Mouse (Mus musculus): ENCODE results near the gene Ring1.

Ring1 gene

DNA sequence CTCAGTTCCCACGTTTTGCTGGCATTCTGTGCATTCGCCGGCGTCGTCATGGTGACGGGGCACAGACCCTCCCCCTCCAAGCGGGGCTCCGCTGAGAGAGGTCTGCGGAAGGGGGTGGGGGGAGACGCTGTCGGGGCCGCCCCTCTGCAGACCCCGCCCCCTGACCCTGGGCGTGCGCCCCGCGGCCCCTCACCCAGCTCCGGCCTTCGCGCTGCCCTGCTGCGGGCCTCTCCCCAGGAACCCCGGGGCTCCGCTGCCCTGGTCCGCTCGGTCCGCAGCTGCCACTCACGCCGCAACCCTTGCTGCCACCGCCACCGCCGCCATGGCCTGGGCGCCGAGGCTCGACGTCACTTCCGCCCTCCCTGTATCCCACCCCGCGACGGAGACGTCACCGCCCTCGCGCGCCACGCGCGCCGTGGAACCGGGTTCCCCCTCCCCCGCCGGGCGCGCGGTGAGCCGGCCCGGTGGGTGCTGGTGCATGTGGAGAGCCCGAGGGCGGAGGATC, at the start of gene Ring1:
Gene Ring1, minus strand, starts transcription at position 364 of the 505 bp plus-strand sequence.
- peak; percentile 81 for DNase-seq (ENCODE audit: low spot score)

DNA sequence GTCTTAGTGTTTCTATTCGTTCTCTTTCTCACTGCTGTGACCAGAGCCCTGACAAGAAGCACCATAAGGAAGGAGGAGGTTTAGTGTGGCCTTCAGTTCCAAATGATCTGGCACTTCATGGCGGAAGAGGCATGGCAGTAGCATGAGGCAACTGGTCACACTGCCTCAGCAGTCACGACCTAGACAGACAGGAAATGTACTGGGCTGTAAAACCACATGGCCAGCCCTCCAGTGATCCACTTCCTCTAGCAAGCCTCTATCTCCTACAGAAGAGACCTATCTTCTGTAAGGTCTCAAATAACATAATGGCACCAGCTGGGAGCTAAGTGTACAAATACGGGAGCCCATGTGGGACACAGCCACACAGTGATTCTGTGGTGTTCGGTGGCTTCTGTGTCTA, 47.6 kb upstream of the Ring1 start:
- no peak for DNase-seq (ENCODE audit: low spot score)

DNA sequence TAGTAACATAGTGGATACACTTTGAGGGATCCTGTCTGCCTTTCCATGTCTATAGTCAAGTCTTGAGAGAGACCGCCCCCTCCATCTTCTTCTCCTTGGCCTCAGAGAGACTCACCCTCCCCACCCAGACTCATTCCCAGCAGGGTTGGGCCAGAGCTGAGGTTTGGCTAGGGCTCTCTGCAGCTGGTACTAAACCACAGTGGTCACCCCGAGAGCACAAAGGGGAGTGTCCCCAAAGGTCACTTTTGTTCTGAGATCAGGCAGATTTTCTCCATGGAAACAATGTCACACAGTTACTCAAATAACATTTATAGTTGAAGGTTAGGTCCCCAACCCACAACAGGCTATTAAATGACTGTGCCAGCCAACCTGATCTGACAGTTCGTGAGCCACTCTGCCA, 44.4 kb upstream of the Ring1 start:
- DNase-seq (ENCODE audit: low spot score) = no peak

DNA sequence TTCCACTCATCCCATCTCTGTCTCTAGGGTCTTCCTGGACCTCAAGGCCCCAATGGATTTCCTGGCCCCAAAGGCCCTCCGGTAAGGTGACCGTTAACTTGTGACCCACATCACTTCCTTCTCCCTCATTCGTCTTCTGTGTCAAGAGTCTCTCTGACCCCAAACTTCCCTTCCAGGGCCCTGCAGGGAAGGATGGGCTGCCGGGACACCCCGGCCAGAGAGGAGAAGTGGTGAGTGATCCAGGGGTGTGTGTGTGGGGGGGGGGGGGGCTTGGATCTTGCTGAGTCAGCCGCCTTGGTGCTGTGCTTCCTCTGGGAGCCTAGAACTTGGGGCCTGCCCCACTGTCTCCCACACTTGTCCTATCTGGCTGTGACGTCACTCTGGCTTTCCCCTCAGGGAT, 32.7 kb upstream of the Ring1 start:
- no peak for DNase-seq (ENCODE audit: low spot score)

DNA sequence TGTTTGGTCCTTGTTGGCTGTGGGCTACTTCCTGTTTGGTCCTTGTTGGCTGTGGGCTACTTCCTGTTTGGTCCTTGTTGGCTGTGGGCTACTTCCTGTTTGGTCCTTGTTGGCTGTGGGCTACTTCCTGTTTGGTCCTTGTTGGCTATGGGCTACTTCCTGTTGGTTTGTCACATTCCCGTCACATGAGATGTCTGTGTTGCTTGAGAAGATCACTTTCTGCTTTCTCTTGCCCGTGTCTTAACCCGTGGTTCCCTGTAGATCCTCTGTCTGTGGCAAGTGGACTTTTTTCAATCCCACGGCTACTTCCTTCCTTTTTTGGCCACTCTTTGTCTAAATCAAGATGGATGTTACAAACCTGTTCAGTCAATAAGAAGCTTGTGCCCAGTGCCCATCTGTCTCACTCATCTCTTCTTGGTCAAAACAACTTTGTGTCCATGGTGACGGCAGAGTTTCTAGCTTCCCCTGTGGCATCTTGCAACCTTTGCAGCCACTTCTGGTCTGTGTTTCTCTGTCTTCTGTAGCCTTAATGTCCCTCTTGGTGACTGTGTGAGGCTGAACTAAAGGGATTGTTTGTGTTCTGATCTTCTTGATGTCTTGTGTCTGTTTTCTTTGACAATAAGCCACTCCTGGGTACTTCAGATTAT, 23.0 kb upstream of the Ring1 start:
- DNase-seq (ENCODE audit: low spot score) = no peak

DNA sequence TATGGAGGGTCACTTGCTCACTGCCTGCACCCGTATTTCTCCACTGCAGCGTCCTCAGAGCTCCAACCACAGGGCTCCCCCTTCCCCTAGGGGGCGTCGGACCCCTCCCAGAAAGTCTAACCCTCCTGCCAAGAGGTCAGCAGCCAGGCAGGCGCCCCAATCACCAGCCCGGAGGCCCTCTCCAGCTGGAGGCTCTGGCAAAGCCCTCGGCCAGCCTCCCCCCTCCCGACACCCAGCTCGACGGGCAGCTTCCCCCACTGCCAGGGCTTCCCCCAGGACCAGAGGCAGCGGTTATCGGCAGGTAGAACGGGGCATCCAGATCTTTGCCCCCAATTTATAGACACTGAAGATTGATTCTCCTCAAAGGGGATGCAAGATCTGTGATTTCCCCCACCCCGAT, 21.5 kb upstream of the Ring1 start:
- DNase-seq (ENCODE audit: low spot score) = no peak

DNA sequence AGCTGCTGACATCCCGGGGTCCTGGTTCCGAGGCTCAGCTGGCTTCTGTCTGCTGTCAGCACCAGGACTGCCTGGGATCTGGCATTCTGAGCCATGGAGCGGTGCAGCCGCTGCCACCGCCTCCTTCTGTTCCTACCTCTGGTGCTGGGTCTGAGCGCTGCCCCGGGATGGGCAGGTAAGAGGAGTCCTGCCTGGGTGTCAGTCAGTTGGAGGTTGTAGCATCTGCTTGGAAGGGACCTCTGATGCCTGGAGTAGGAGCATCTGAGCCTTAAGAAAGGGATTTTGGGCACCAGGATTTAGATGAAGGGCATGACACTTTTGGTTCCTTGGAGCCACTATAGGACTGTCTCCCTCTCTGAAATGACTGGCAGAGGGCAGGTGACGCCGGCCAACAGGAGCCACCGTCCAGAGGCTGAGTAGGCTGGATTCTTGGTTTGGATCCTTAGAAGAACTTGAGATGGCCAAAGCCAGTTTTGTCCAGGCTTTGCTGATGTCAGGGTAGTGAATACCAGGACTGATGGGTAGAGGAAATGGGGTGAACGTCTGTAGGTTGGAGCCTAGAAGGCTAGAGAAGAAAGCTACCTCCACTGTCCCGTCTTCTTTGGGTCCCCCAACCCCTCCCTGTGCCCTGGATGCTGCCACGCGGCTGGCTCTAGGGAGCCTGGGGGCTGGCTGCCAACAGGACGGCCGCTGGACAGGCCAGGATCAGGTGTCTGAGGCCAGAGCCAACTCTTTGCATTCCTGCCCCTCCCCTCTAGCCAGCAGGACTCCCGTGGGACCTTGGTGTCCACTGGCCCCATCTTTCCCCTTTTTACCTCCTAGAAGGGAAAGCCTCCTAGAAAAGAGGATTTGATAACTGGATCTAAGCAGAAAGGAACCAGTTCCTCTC, 15.3 kb upstream of the Ring1 start:
- peak; percentile 18 for DNase-seq (ENCODE audit: low spot score)

DNA sequence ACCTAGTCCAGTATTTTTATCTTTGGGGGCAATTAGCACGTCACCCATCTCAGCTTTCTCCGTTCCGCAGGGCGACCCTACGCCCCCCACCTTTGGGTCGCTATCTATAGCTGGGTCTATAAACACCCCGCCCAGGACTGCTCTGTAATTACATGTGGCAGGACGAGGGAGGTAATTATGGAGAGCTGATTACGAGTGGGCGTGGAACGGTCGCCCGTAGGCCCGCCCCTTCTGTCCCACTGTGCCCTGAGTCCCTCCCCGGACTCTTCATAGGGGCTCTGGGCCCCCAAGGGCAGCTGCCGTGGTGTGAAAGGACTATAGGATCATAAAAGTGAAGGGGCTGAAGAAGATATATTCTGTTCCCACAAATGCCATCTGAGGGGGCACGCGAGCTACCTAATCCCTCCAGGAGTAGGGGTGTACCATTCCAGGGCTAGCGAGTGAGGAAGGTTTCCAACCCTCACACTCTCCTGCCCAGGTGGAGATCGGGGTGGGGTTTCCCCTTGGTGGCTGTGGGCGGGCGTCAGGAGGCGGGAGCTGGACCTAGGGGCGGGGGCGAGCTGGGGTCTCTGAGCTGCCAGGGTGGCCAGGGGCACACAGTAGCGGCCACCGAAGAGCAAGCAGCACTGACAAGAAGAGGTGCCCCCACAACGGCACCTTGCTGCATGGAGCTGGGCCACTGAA, 14.5 kb upstream of the Ring1 start, which contains the start of gene Col11a2:
Gene Col11a2, plus strand, starts transcription at position 560 of the 684 bp plus-strand sequence.
- DNase-seq (ENCODE audit: low spot score) = peak; percentile 15

DNA sequence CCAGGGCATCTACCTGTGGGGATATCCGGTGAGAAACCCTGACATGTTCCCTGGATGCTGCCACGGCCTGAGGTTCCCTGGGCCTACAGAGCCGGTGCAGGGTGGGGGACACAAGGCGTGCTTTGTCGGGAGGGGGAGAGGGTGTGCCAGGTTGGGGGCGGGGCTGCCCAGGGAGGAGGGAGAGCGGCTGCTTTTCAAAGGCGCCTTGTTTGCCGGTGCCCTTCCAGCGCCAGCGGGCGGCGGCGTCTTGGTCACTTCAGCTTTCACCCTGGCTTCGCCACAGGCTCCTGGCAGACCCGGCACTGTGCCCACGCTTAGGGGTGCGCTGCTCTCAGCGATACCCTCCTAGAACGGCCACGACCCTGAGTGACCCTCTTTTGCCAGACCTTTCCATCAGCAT, 14.0 kb upstream of the Ring1 start:
- DNase-seq (ENCODE audit: low spot score) = peak; percentile 64

DNA sequence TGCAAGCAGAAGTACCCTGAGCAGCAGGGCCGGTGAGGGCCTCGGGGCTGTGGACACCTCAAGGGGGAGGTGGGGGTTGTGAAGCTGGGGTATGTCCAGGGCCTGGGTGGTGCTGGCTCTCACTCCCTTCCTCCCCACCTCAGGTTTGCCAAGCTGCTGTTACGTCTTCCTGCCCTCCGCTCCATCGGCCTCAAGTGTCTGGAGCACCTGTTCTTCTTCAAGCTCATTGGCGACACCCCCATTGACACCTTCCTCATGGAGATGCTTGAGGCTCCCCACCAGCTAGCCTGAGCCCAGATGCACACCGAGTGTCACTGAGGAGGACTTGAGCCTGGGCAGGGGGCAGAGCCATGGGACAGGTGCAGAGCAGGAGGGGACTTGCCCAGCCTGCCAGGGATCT, 12.8 kb upstream of the Ring1 start:
- no peak for DNase-seq (ENCODE audit: low spot score)

DNA sequence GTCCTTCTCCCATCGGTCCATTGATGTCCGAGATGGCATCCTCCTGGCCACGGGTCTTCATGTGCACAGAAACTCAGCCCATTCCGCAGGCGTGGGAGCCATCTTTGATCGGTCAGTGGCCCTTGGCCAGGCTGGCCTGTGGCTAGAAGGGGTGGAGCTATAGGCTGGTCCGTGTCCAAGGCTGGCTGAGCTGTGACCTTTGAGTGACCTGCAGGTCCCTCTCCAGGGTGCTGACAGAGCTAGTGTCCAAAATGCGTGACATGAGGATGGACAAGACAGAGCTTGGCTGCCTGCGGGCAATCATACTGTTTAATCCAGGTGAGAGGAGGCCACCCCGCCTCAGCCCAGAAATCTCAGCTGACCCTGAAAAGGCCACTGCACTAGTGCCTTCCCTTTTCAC, 12.2 kb upstream of the Ring1 start:
- peak; percentile 7 for DNase-seq (ENCODE audit: low spot score)

DNA sequence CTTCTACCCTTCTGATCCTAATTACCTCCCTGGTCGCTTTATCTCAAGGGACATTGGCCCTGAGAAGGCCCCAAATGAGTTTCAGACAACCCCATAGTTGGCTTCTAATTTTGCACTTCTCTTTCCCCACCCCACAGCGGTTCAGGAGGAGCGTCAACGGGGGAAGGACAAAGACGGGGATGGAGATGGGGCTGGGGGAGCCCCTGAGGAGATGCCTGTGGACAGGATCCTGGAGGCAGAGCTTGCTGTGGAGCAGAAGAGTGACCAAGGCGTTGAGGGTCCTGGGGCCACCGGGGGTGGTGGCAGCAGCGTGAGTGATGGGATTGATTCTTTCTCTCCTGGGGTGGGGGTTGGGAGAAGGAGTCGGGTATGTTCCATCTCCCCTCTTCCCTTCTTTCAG, 11.0 kb upstream of the Ring1 start:
- no peak for DNase-seq (ENCODE audit: low spot score)

DNA sequence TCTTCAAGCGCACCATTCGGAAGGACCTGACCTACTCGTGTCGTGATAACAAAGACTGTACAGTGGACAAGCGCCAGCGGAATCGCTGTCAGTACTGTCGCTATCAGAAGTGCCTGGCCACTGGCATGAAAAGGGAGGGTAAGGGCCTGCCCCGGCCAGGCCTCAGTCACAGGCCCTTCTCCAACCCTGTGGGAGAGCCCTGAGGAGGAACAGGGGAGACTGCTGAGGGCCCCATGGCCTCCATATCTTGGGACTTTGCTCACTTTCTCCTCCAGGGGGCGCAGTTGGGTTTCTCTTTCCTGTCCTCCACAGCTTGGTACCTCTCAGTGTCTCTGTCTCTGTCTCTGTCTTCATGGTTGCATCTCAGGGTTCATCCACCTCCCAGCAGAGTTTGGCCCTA, 9.6 kb upstream of the Ring1 start:
- peak; percentile 31 for DNase-seq (ENCODE audit: low spot score)

DNA sequence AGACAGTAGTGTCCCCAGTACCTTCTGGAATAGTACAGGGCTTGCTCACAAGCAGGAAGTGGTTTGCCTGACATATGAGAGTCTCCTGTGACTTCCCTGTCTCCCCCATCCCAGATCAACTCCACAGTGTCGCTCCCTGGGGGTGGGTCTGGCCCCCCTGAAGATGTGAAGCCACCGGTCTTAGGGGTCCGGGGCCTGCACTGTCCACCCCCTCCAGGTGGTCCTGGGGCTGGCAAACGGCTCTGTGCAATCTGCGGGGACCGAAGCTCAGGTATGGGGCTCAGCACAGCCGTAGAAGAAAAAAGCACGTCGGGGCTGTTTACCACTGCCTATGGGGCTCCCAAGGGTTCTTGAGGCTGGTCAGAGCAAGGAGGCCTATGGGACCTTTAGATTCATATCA, 9.0 kb upstream of the Ring1 start:
- DNase-seq (ENCODE audit: low spot score) = no peak

DNA sequence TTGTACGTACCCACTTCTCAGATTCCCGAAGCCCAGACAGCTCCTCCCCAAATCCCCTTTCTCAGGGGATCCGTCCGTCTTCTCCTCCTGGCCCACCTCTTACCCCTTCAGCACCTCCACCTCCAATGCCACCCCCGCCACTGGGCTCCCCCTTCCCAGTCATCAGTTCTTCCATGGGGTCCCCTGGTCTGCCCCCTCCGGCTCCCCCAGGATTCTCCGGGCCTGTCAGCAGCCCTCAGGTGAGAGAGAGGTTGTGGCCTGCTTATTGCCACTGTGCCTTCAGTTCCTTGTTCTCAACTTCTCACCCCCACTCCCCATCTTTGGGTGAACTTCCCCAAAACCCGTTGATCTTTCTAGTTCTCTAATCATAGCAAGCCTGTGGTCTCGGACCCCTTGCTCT, 8.3 kb upstream of the Ring1 start:
- peak; percentile 7 for DNase-seq (ENCODE audit: low spot score)

DNA sequence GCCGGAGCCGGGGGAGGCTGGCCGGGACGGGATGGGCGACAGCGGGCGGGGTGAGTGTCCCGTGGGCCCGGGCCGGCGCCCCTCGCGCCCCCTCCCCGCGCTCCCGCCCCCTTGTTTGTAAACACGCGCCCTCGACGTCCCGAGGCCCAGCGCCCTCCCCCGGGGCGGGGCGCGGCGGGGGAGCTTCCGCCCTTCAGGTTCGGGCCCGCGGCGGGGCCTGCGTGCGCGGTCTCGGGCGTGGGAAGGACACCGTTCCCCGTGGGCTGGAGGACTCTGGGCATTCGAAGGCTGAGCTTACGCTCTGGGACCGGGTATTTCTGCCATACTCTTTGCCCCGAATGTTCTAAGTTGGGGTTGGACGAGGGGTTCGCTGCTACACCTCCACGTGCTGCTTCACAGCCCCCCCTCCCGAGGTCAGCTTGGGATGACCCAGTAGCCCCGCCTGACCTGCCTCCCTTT, 7.7 kb upstream of the Ring1 start:
- DNase-seq (ENCODE audit: low spot score) = peak; percentile 58

DNA sequence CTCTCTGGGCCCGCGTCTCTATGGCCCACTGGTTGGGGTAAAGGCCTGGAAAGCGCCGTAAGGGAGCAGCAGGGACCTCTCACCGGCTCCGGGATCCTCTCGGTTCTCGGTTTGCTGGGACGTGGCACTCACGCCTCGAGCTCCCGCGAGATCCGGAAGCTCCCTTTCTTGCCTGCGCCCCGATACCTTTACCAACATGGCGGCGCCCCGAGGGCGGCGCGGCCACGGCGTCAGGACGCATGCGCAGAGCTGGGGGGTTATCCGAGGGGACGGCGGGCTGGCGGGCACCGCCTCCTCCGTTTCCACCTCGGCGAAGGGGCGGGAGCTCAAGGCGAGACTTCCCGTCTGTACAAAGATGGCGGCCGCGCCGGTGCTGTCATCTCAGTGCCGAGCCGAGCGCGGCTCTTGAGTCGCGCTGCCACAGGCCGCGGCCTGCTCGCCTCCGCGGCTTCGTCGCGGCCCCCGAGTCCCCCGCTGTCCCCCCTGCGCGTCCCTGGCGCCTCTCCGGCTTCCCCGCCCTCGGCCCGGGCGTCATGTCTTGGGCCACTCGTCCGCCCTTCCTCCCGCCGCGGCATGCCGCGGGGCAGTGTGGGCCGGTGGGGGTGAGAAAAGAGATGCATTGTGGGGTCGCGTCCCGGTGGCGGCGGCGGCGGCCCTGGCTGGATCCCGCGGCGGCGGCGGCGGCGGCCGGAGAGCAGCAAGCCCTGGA, 7.1 kb upstream of the Ring1 start, which contains the start of the genes Slc39a7 and Rxrb:
Gene Slc39a7, minus strand, starts transcription at position 218 of the 709 bp plus-strand sequence.
Gene Rxrb, plus strand, starts transcription at position 348 of the 709 bp plus-strand sequence.
- peak; percentile 96 for DNase-seq (ENCODE audit: low spot score)

DNA sequence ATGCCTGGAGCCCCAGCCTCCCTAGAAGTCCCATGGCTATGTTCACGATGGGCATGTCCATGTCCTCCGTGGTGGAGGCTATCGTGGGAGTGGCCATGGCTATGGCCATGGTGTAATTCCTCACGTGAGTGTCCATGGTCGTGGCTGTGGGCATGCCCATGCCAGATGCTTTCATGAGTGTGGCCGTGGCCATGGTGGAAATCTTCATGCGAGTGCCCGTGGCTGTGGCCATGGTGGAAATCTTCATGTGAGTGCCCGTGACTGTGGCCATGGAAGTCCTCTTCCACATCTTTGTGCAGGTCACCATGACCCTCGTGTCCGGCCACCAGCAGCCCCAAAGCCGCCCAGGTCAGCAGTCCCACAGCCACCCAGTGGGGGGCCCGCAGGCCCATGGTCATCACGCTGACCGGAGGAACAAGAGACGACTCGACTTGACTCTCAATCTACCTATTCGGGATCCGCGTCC, 6.4 kb upstream of the Ring1 start:
- no peak for DNase-seq (ENCODE audit: low spot score)

DNA sequence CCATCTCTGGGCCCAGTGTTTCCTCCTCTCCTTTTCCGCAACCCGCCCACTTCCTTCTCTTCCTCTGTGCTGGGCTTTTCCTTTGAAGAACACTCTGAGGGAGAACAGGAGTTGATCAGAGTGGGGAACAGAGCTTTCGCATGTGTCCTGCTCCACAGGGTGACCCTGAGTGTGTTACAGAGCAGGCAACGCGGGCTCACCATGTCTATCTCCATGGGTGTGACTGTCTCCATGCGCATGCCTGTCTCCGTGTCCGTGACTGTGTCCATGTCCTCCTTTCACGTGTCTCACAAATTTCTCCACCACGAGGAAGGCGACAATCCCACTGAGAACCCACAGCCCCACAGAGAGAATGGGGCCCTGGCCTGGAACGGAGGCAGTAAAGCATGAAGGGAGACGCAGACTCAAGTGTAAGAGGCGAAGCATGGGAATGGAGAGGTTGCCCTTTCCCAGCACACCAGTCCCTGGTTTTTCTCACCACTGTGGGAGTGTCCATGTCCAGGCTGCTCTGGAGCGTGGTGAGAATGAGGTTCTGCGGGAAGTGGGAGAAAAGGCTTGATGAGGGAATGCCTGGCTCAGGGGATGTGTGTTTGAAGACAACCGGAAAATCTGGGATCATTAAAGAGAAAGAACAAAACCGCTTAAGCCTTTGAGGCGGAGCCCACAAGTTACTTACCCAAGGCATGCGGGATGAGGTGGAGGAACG, 5.6 kb upstream of the Ring1 start:
- no peak for DNase-seq (ENCODE audit: low spot score)

DNA sequence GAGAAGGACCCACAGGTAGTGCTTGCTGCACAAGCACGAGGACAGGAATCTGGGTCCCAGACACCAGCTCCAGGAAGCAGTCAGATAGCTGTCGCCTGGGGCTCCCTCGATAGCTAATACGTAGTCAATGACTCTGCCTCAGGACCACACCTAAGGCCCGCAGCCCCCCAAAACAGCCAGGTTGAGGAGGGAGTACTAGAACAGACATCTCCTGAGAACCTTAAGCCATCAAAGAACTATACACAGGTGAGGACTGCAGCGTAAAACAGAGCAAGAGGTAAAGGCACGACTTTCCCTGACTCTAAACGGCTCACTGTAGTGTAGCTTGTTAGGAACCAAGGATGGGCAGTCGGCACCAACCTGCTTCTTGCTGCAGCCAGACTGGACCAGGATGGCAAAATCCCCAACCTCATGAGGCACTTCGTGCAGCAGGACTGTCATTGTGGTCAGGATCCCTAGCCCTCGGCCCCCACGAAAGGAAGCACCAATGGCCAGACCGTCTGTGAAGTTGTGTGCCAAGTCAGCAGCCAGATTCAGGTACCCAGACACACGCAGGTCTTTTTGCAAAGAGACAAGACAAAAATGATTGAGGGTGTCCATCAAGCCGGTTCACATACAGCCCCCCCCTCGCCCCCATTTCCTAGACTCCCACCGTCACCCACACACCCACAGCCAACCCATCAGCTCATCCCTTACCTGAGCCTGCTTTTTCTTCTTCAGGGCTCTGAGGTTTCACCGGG, 4.8 kb upstream of the Ring1 start:
- DNase-seq (ENCODE audit: low spot score) = no peak
